Mouse (Mus musculus) MEL (cell line): ENCODE data around the gene Fzd4. TPM values are rescaled to one million over a fixed set of nuclear protein-coding genes. Genes with fewer than 3 reads are reported as not detected.
A peak's percentile ranks its signal among the peaks of the same experiment; 100 is the strongest.

Experiments used
- DNase-seq: peaks from one replicate; pipeline ENCODE4 v3.0.0; 2011; ENCODE audit warnings: low read depth, low spot score
- H3K27ac ChIP-seq: 2 replicates; pipeline ENCODE4 v1.5.1; 2012; ENCODE audit warnings: low read depth, mild to moderate bottlenecking, control low read depth, low read length, moderate library complexity; ENCODE audit not compliant: control insufficient read depth
- H3K27me3 ChIP-seq, 2 experiments: fragments of 150-350 bp in 1 of 2; sonication (generic) in 1 of 2; 2 replicates each; pipeline ENCODE4 v1.6.1; 2012; ENCODE audit warnings: low read length in 2 of 2, mild to moderate bottlenecking in 2 of 2, improper control_type of control experiment in 1 of 2, moderate library complexity in 1 of 2; ENCODE audit not compliant: insufficient read depth in 2 of 2, control insufficient read depth in 1 of 2
- H3K36me3 ChIP-seq, 2 experiments: 2 replicates each; pipeline ENCODE4 v1.6.1; 2012 to 2014; ENCODE audit warnings: low read length in 2 of 2, improper control_type of control experiment in 1 of 2, inconsistent platforms in 1 of 2, mild to moderate bottlenecking in 1 of 2; ENCODE audit not compliant: insufficient read depth in 2 of 2, control insufficient read depth in 1 of 2
- H3K4me1 ChIP-seq, 2 experiments: fragments of 150-350 bp in 1 of 2; sonication (generic) in 1 of 2; 2 replicates each; pipeline ENCODE4 v1.6.1; 2012; ENCODE audit warnings: low read length in 2 of 2, improper control_type of control experiment in 1 of 2, mild to moderate bottlenecking in 1 of 2; ENCODE audit not compliant: insufficient read depth in 2 of 2, control insufficient read depth in 1 of 2
- H3K4me3 ChIP-seq, 2 experiments: fragments of 150-350 bp in 1 of 2; sonication (generic) in 1 of 2; 2 replicates each; pipeline ENCODE4 v1.5.1; 2012; ENCODE audit warnings: low read depth in 2 of 2, low read length in 2 of 2, mild to moderate bottlenecking in 2 of 2, moderate library complexity in 2 of 2, control low read depth in 1 of 2, improper control_type of control experiment in 1 of 2; ENCODE audit not compliant: control insufficient read depth in 1 of 2, insufficient read depth in 1 of 2
- H3K79me2 ChIP-seq: 2 replicates; pipeline ENCODE4 v1.6.1; 2012; ENCODE audit warnings: mild to moderate bottlenecking, low read length, moderate library complexity; ENCODE audit not compliant: control insufficient read depth, poor library complexity, insufficient read depth
- H3K9ac ChIP-seq: 2 replicates; pipeline ENCODE4 v1.6.1; 2012; ENCODE audit warnings: low read depth, mild to moderate bottlenecking, control low read depth, low read length, moderate library complexity; ENCODE audit not compliant: control insufficient read depth, poor library complexity, severe bottlenecking
- H3K9me3 ChIP-seq: fragments of 150-350 bp; sonication (generic); replicated peaks from 2 replicates; pipeline ENCODE4 v1.6.1; 2012; ENCODE audit warnings: mild to moderate bottlenecking, low read length, improper control_type of control experiment, moderate library complexity; ENCODE audit not compliant: insufficient read depth
- BHLHE40 ChIP-seq: IDR thresholded peaks from 2 replicates; pipeline ENCODE4 v1.6.1; 2012; ENCODE audit warnings: low read depth, mild to moderate bottlenecking, inconsistent platforms, low read length, improper control_type of control experiment, borderline replicate concordance
- CHD1 ChIP-seq: IDR thresholded peaks from 2 replicates; pipeline ENCODE4 v1.6.1; 2012; ENCODE audit warnings: low read depth, mild to moderate bottlenecking, inconsistent platforms, low read length, improper control_type of control experiment
- CTCF ChIP-seq, 3 experiments: IDR thresholded peaks in 2 of 3; conservative IDR thresholded peaks in 1 of 3; 2 replicates each; pipeline ENCODE4 v1.5.1; 2011 to 2012; ENCODE audit warnings: low read length in 3 of 3, low read depth in 2 of 3, mild to moderate bottlenecking in 2 of 3, improper control_type of control experiment in 1 of 3, inconsistent platforms in 1 of 3, mixed read lengths in 1 of 3, moderate library complexity in 1 of 3; ENCODE audit not compliant: control insufficient read depth in 1 of 3, insufficient read depth in 1 of 3, poor library complexity in 1 of 3, severe bottlenecking in 1 of 3
- E2F4 ChIP-seq: IDR thresholded peaks from 2 replicates; pipeline ENCODE4 v1.6.1; 2011; ENCODE audit warnings: low read depth, low read length, improper control_type of control experiment, borderline replicate concordance
- EP300 ChIP-seq, 2 experiments: IDR thresholded peaks; 2 replicates each; pipeline ENCODE4 v1.6.1; 2011; ENCODE audit warnings: improper control_type of control experiment in 2 of 2, low read length in 2 of 2, low read depth in 1 of 2, mild to moderate bottlenecking in 1 of 2
- ETS1 ChIP-seq: IDR thresholded peaks from 2 replicates; pipeline ENCODE4 v1.6.1; 2012; ENCODE audit warnings: low read depth, mild to moderate bottlenecking, inconsistent platforms, low read length, improper control_type of control experiment, moderate library complexity
- GATA1 ChIP-seq: IDR thresholded peaks from 2 replicates; pipeline ENCODE4 v1.6.1; 2011; ENCODE audit warnings: low read depth, low read length, improper control_type of control experiment
- MAFK ChIP-seq: IDR thresholded peaks from 2 replicates; pipeline ENCODE4 v1.6.1; 2011; ENCODE audit warnings: low read depth, mild to moderate bottlenecking, low read length, improper control_type of control experiment, borderline replicate concordance
- MAZ ChIP-seq: IDR thresholded peaks from 2 replicates; pipeline ENCODE4 v1.6.1; 2012; ENCODE audit warnings: low read depth, mild to moderate bottlenecking, inconsistent platforms, low read length, improper control_type of control experiment
- MYB ChIP-seq: IDR thresholded peaks from 2 replicates; pipeline ENCODE4 v1.6.1; 2011; ENCODE audit warnings: mild to moderate bottlenecking, low read depth, low read length, improper control_type of control experiment
- NELFE ChIP-seq: IDR thresholded peaks from 2 replicates; pipeline ENCODE4 v1.6.1; 2011; ENCODE audit warnings: low read depth, low read length, improper control_type of control experiment
- NRF1 ChIP-seq: IDR thresholded peaks from 2 replicates; pipeline ENCODE4 v1.6.1; 2014; ENCODE audit warnings: low read depth, mild to moderate bottlenecking, inconsistent platforms, low read length, improper control_type of control experiment, moderate library complexity; ENCODE audit not compliant: poor library complexity, insufficient read depth, severe bottlenecking
- POLR2A ChIP-seq, 2 experiments: IDR thresholded peaks; 2 replicates each; pipeline ENCODE4 v1.6.1; 2011 to 2012; ENCODE audit warnings: low read length in 2 of 2, mild to moderate bottlenecking in 2 of 2, control low read depth in 1 of 2, improper control_type of control experiment in 1 of 2, low read depth in 1 of 2, moderate library complexity in 1 of 2; ENCODE audit not compliant: control insufficient read depth in 1 of 2, insufficient read depth in 1 of 2, poor library complexity in 1 of 2
- POLR2AphosphoS5 ChIP-seq: IDR thresholded peaks from 2 replicates; pipeline ENCODE4 v1.6.1; 2012; ENCODE audit warnings: low read depth, borderline replicate concordance, mild to moderate bottlenecking, inconsistent platforms, low read length, moderate library complexity, mixed read lengths
- RAD21 ChIP-seq: IDR thresholded peaks from 2 replicates; pipeline ENCODE4 v1.6.1; 2011; ENCODE audit warnings: mild to moderate bottlenecking, low read depth, low read length, improper control_type of control experiment
- RCOR1 ChIP-seq: IDR thresholded peaks from 2 replicates; pipeline ENCODE4 v1.6.1; 2012; ENCODE audit warnings: low read depth, mild to moderate bottlenecking, inconsistent platforms, low read length, improper control_type of control experiment
- SIN3A ChIP-seq: IDR thresholded peaks from 2 replicates; pipeline ENCODE4 v1.6.1; 2012; ENCODE audit warnings: low read length, improper control_type of control experiment, inconsistent platforms
- TAL1 ChIP-seq: IDR thresholded peaks from 2 replicates; pipeline ENCODE4 v1.6.1; 2012; ENCODE audit warnings: mild to moderate bottlenecking, inconsistent platforms, low read length, moderate library complexity, mixed read lengths
- TBP ChIP-seq: IDR thresholded peaks from 2 replicates; pipeline ENCODE4 v1.8.0; 2011; ENCODE audit warnings: low read depth, low read length, improper control_type of control experiment
- TCF12 ChIP-seq: IDR thresholded peaks from 2 replicates; pipeline ENCODE4 v1.6.1; 2014; ENCODE audit warnings: low read depth, mild to moderate bottlenecking, inconsistent platforms, low read length, improper control_type of control experiment, moderate library complexity
- UBTF ChIP-seq: IDR thresholded peaks from 2 replicates; pipeline ENCODE4 v1.6.1; 2012; ENCODE audit warnings: low read depth, mild to moderate bottlenecking, inconsistent platforms, low read length, improper control_type of control experiment, moderate library complexity, borderline replicate concordance; ENCODE audit not compliant: insufficient read depth
- USF1 ChIP-seq: IDR thresholded peaks from 2 replicates; pipeline ENCODE4 v1.6.1; 2014; ENCODE audit warnings: low read depth, mild to moderate bottlenecking, inconsistent platforms, low read length, improper control_type of control experiment, moderate library complexity
- USF2 ChIP-seq, 2 experiments: IDR thresholded peaks; 2 replicates each; pipeline ENCODE4 v1.6.1; 2011 to 2012; ENCODE audit warnings: improper control_type of control experiment in 2 of 2, low read length in 2 of 2, borderline replicate concordance in 1 of 2, inconsistent platforms in 1 of 2, low read depth in 1 of 2, mild to moderate bottlenecking in 1 of 2; ENCODE audit not compliant: insufficient read depth in 1 of 2
- ZC3H11A ChIP-seq: IDR thresholded peaks from 2 replicates; pipeline ENCODE4 v1.6.1; 2012; ENCODE audit warnings: low read depth, mild to moderate bottlenecking, inconsistent platforms, low read length, improper control_type of control experiment
- ZKSCAN1 ChIP-seq: IDR thresholded peaks from 2 replicates; pipeline ENCODE4 v1.6.1; 2012; ENCODE audit warnings: low read depth, mild to moderate bottlenecking, inconsistent platforms, low read length, improper control_type of control experiment, moderate library complexity
- ZMIZ1 ChIP-seq: IDR thresholded peaks from 2 replicates; pipeline ENCODE4 v1.6.1; 2012; ENCODE audit warnings: low read depth, mild to moderate bottlenecking, inconsistent platforms, low read length, improper control_type of control experiment, moderate library complexity
- ZNF384 ChIP-seq: IDR thresholded peaks from 2 replicates; pipeline ENCODE4 v1.6.1; 2012; ENCODE audit warnings: low read depth, mild to moderate bottlenecking, inconsistent platforms, low read length, improper control_type of control experiment
- polyA plus RNA-seq, 2 experiments: library from polyadenylated mRNA; stranded (reverse) in 1 of 2; unstranded in 1 of 2; fragments of >175 nt in 1 of 2; fragments of >200 nt in 1 of 2; gene quantifications; 2 replicates each; pipeline versions ENCODE4 v1.2.1 to v1.2.4; 2012; ENCODE audit warnings: low replicate concordance in 2 of 2, low read depth in 1 of 2; ENCODE audit not compliant: insufficient read length in 2 of 2, insufficient read depth in 1 of 2, missing spikeins in 1 of 2
- total RNA-seq: library from RNA; depleted of rRNA; stranded (reverse); fragments of 300-350 nt; gene quantifications from 2 replicates; pipeline ENCODE4 v1.2.3, GENCODE M21; 2012

The Fzd4 gene
- total and polyA plus RNA-seq, 3 experiments = 0.08 to 1.1 TPM; not detected in 1

DNA sequence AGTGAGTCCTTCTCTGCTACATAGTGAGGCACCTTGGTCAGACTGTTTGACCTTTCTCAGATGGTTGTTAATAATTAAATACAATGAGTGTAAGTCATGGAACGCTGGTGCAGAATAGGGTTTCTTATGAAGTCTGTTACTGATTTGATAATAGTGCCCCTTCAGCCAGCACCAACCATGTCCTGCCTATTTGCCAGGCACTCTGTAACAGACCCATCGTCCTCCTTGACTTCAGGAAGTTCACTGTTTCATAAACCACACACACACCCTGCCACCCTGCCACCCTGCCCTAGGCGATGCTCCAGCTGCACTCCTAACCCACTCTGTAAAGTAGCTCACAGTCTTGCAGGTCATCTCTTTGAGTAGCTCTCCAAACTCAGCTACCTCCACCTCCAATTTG, 2.2 kb upstream of the Fzd4 start:
- Histone ChIP-seq H3K4me3 (no peak overlapping the region), H3K27me3 (peaks cover 8 to 10% of the 10 kb centered on the region in 2 experiments; a peak in 3 of 4 replicates)

DNA sequence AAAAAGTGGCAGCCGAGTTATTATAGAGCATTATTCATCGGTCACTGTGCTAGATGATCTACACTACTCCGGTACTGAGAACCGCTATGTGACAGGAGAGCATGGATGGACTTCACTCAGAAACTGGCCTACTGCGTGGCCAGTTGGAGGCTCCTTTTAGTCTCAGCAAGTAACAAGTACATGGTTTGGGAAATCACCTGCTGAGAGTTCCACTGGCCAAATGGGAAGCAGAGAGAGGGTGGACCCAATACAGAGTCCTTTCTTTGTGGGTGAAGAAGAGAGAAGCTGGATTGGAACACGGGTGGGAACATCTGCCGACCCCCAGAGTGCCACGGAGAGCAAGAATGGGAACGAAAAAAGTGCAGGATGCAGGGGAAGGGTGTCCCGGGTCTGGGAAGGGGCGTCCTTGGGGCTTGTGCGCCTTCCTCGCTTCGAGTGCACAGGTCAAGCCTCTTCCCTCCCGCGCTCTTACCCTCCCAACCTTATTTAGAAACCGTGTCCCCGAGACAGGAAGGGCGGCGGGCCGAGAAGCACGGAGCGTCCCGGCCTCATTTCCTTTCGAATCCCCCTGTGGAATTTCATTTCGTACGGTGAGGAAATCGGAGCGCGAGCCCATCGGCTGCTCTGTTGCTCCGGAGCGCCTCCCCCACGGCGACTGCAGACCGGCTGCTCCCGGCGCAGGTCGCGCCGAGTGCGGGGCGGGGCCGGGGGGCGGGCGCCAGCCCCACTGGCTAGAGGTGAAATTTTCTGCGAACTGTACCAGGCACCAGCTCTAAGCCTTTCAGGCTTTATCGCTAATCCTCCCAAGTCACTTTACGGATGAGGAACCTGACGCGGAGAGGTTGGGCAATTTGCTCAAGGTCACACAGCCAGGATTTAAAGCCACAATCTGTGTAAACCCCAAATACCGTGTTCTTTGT, 842 bp upstream of the Fzd4 start:
- no peaks in the 10 kb centered on the region; the same call in 1 of the 2 replicates for H3K79me2 ChIP-seq
- H3K36me3 ChIP-seq = no peaks in the 10 kb centered on the region
- H3K27me3 ChIP-seq = peaks cover 7 to 8% of the 10 kb centered on the region in 2 experiments; a peak in 3 of 4 replicates
- no peak overlapping the region for H3K27ac ChIP-seq
- TF ChIP-seq TBP = no peak
- TF ChIP-seq MYB = no peak
- TF ChIP-seq SIN3A = peak; percentile 50; the same call in 1 of the 2 replicates
- TF ChIP-seq CHD1 = no peak
- no peak for TF ChIP-seq POLR2A (IDR thresholded peaks at IDR 0.05; ENCODE audit: control insufficient read depth in 1 of 2, insufficient read depth in 1 of 2, low read depth in 1 of 2, low read length in 2 of 2, poor library complexity in 1 of 2)
- TF ChIP-seq NELFE = no peak
- TF ChIP-seq ZMIZ1 = no peak
- no peak for TF ChIP-seq RCOR1
- 0 out of 6 replicates have a peak, but pooled peaks of 1 of the 3 experiments have one; percentile 3 for TF ChIP-seq CTCF (IDR thresholded peaks at IDR 0.05 in 2 of 3, conservative IDR thresholded peaks at IDR 0.05 in 1 of 3; ENCODE audit: control insufficient read depth in 1 of 3, insufficient read depth in 1 of 3, low read depth in 2 of 3, low read length in 3 of 3, poor library complexity in 1 of 3, severe bottlenecking in 1 of 3)
- TF ChIP-seq ZNF384 = no peak
- TF ChIP-seq ZC3H11A = no peak
- no peak for TF ChIP-seq ZKSCAN1
- TF ChIP-seq EP300 (IDR thresholded peaks at IDR 0.05; ENCODE audit: low read depth in 1 of 2, low read length in 2 of 2) = no peak
- TF ChIP-seq RAD21 = no peak
- TF ChIP-seq MAZ = no peak
- TF ChIP-seq MAFK = no peak
- TF ChIP-seq BHLHE40 = no peak
- 0 out of 2 replicates have a peak, but pooled peaks have one; percentile 7 for TF ChIP-seq GATA1
- TF ChIP-seq USF2 (IDR thresholded peaks at IDR 0.05; ENCODE audit: borderline replicate concordance in 1 of 2, insufficient read depth in 1 of 2, low read depth in 1 of 2, low read length in 2 of 2) = no peak
- TF ChIP-seq TCF12 = no peak
- TF ChIP-seq, all 39 proteins: peak for 3
- peak overlapping the region; percentile 58 for H3K9ac ChIP-seq
- peaks cover 0 to 4% of the 10 kb centered on the region in 2 experiments; a peak in 1 of 4 replicates for H3K4me1 ChIP-seq
- peak overlapping the region; percentile 59 to 77 for H3K4me3 ChIP-seq
- peak; percentile 80 for DNase-seq
- H3K9me3 ChIP-seq = no peaks in the 10 kb centered on the region

More for the DNA sequence above, 2.2 kb upstream of the Fzd4 start:
- H3K9ac ChIP-seq = no peak overlapping the region
- H3K36me3 ChIP-seq = no peaks in the 10 kb centered on the region
- peaks cover 0 to 4% of the 10 kb centered on the region in 2 experiments; a peak in 1 of 4 replicates for H3K4me1 ChIP-seq
- no peaks in the 10 kb centered on the region for H3K9me3 ChIP-seq
- no peak overlapping the region for H3K27ac ChIP-seq
- TF ChIP-seq POLR2AphosphoS5 (no peak), POLR2A (IDR thresholded peaks at IDR 0.05; ENCODE audit: control insufficient read depth in 1 of 2, insufficient read depth in 1 of 2, low read depth in 1 of 2, low read length in 2 of 2, poor library complexity in 1 of 2) (no peak), RCOR1 (no peak), UBTF (no peak), MAZ (no peak), ETS1 (no peak), USF1 (no peak), TAL1 (no peak), MYB (no peak), MAFK (no peak), NRF1 (no peak), E2F4 (no peak)
- TF ChIP-seq, all 39 proteins: peak for 0
- H3K79me2 ChIP-seq = no peaks in the 10 kb centered on the region; the same call in 1 of the 2 replicates
- no peak for DNase-seq
